Mouse (Mus musculus): ENCODE measurements around the gene Copb2. TPM values are rescaled to one million over a fixed set of nuclear protein-coding genes. Genes with fewer than 3 reads are reported as not detected.
A peak's percentile ranks its signal among the peaks of the same experiment; 100 is the strongest.

Gene Copb2
- total and polyA plus RNA-seq, 3 experiments: 84.4 to 97.7 (median 93.3) TPM

GRCm38 (mm10) chr9:98544042-98544441, 19.5 kb upstream of the Copb2 start:
- Histone ChIP-seq H3K4me3 (ENCODE audit: control insufficient read depth in 1 of 2, insufficient read depth in 1 of 2, low read depth in 2 of 2, low read length in 2 of 2) (no peak overlapping the region), H3K36me3 (ENCODE audit: control insufficient read depth in 1 of 2, insufficient read depth in 2 of 2, low read length in 2 of 2) (no peaks in the 10 kb centered on the region), H3K4me1 (ENCODE audit: control insufficient read depth in 1 of 2, insufficient read depth in 2 of 2, low read length in 2 of 2) (no peaks in the 10 kb centered on the region), H3K27ac (ENCODE audit: control insufficient read depth, low read depth, low read length) (no peak overlapping the region), H3K79me2 (ENCODE audit: control insufficient read depth, insufficient read depth, low read length, poor library complexity) (no peaks in the 10 kb centered on the region), H3K9ac (ENCODE audit: control insufficient read depth, low read depth, low read length, poor library complexity, severe bottlenecking) (no peak overlapping the region), H3K27me3 (ENCODE audit: control insufficient read depth in 1 of 2, insufficient read depth in 2 of 2, low read length in 2 of 2) (peaks cover 0 to 1% of the 10 kb centered on the region in 2 experiments; a peak in 2 of 4 replicates), H3K9me3 (replicated peaks; ENCODE audit: insufficient read depth, low read length) (no peaks in the 10 kb centered on the region)
- DNase-seq (ENCODE audit: low read depth, low spot score): no peak
- no peak for TF ChIP-seq RCOR1 (IDR thresholded peaks at IDR 0.05; ENCODE audit: low read depth, low read length)
- TF ChIP-seq NRF1 (IDR thresholded peaks at IDR 0.05; ENCODE audit: insufficient read depth, low read depth, low read length, poor library complexity, severe bottlenecking): no peak
- TF ChIP-seq E2F4 (IDR thresholded peaks at IDR 0.05; ENCODE audit: borderline replicate concordance, low read depth, low read length): no peak
- no peak for TF ChIP-seq MAX (IDR thresholded peaks at IDR 0.05; ENCODE audit: low read length)
- no peak for TF ChIP-seq TAL1 (IDR thresholded peaks at IDR 0.05; ENCODE audit: low read length)
- TF ChIP-seq CHD2 (IDR thresholded peaks at IDR 0.05; ENCODE audit: low read length): no peak
- TF ChIP-seq ETS1 (IDR thresholded peaks at IDR 0.05; ENCODE audit: low read depth, low read length): no peak
- TF ChIP-seq SIN3A (IDR thresholded peaks at IDR 0.05; ENCODE audit: low read length): no peak
- TF ChIP-seq POLR2AphosphoS2 (IDR thresholded peaks at IDR 0.05; ENCODE audit: low read length): no peak

- no peak for DNase-seq (ENCODE audit: low read depth, low spot score)
- peaks cover 0 to 36% of the 10 kb centered on the region in 2 experiments; a peak in 2 of 4 replicates for H3K36me3 ChIP-seq (ENCODE audit: control insufficient read depth in 1 of 2, insufficient read depth in 2 of 2, low read length in 2 of 2)
These were observed 20.3 kb downstream of the Copb2 start for GRCm38 (mm10) chr9:98583852-98584251.

GRCm38 (mm10) chr9:98600094-98600493, 36.6 kb downstream of the Copb2 start:
- Histone ChIP-seq H3K4me1 (ENCODE audit: control insufficient read depth in 1 of 2, insufficient read depth in 2 of 2, low read length in 2 of 2) (peaks cover 0 to 7% of the 10 kb centered on the region in 2 experiments; a peak in 2 of 4 replicates), H3K4me3 (ENCODE audit: control insufficient read depth in 1 of 2, insufficient read depth in 1 of 2, low read depth in 2 of 2, low read length in 2 of 2) (peak overlapping the region in 1 of 2 experiments; percentile 95; a peak in 3 of 4 replicates), H3K9ac (ENCODE audit: control insufficient read depth, low read depth, low read length, poor library complexity, severe bottlenecking) (peak overlapping the region; percentile 89), H3K9me3 (replicated peaks; ENCODE audit: insufficient read depth, low read length) (no peaks in the 10 kb centered on the region), H3K36me3 (ENCODE audit: control insufficient read depth in 1 of 2, insufficient read depth in 2 of 2, low read length in 2 of 2) (peaks cover 3 to 8% of the 10 kb centered on the region in 2 experiments), H3K27ac (ENCODE audit: control insufficient read depth, low read depth, low read length) (no peak overlapping the region), H3K79me2 (ENCODE audit: control insufficient read depth, insufficient read depth, low read length, poor library complexity) (peaks cover 17% of the 10 kb centered on the region), H3K27me3 (ENCODE audit: control insufficient read depth in 1 of 2, insufficient read depth in 2 of 2, low read length in 2 of 2) (no peaks in the 10 kb centered on the region)
- TF ChIP-seq MXI1 (IDR thresholded peaks at IDR 0.05; ENCODE audit: low read depth, low read length) (no peak), MAX (IDR thresholded peaks at IDR 0.05; ENCODE audit: low read length) (no peak), RAD21 (IDR thresholded peaks at IDR 0.05; ENCODE audit: low read depth, low read length) (no peak), JUND (IDR thresholded peaks at IDR 0.05; ENCODE audit: low read depth, low read length) (no peak), EP300 (IDR thresholded peaks at IDR 0.05; ENCODE audit: low read depth in 1 of 2, low read length in 2 of 2) (no peak), MAFK (IDR thresholded peaks at IDR 0.05; ENCODE audit: borderline replicate concordance, low read depth, low read length) (no peak), KAT2A (conservative IDR thresholded peaks at IDR 0.05; ENCODE audit: low read depth, low read length) (no peak), MEF2A (IDR thresholded peaks at IDR 0.05; ENCODE audit: extremely low read depth, insufficient replicate concordance, low read depth, low read length, poor library complexity, severe bottlenecking) (no peak), RCOR1 (IDR thresholded peaks at IDR 0.05; ENCODE audit: low read depth, low read length) (no peak), HCFC1 (IDR thresholded peaks at IDR 0.05; ENCODE audit: low read depth, low read length) (no peak), TBP (IDR thresholded peaks at IDR 0.05; ENCODE audit: low read depth, low read length) (no peak), ZKSCAN1 (IDR thresholded peaks at IDR 0.05; ENCODE audit: low read depth, low read length) (no peak), SIN3A (IDR thresholded peaks at IDR 0.05; ENCODE audit: low read length) (no peak), E2F4 (IDR thresholded peaks at IDR 0.05; ENCODE audit: borderline replicate concordance, low read depth, low read length) (no peak), ZC3H11A (IDR thresholded peaks at IDR 0.05; ENCODE audit: low read depth, low read length) (no peak), ETS1 (IDR thresholded peaks at IDR 0.05; ENCODE audit: low read depth, low read length) (no peak), ELF1 (IDR thresholded peaks at IDR 0.05; ENCODE audit: low read depth, low read length) (no peak)
- peak; percentile 23 for DNase-seq (ENCODE audit: low read depth, low spot score)

More at GRCm38 (mm10) chr9:98583852-98584251, 20.3 kb downstream of the Copb2 start:
- Histone ChIP-seq H3K27me3 (ENCODE audit: control insufficient read depth in 1 of 2, insufficient read depth in 2 of 2, low read length in 2 of 2) (no peaks in the 10 kb centered on the region), H3K27ac (ENCODE audit: control insufficient read depth, low read depth, low read length) (no peak overlapping the region), H3K9ac (ENCODE audit: control insufficient read depth, low read depth, low read length, poor library complexity, severe bottlenecking) (no peak overlapping the region), H3K9me3 (replicated peaks; ENCODE audit: insufficient read depth, low read length) (no peaks in the 10 kb centered on the region), H3K4me1 (ENCODE audit: control insufficient read depth in 1 of 2, insufficient read depth in 2 of 2, low read length in 2 of 2) (no peaks in the 10 kb centered on the region), H3K79me2 (ENCODE audit: control insufficient read depth, insufficient read depth, low read length, poor library complexity) (no peaks in the 10 kb centered on the region), H3K4me3 (ENCODE audit: control insufficient read depth in 1 of 2, insufficient read depth in 1 of 2, low read depth in 2 of 2, low read length in 2 of 2) (no peak overlapping the region)
- TF ChIP-seq JUND (IDR thresholded peaks at IDR 0.05; ENCODE audit: low read depth, low read length): no peak
- no peak for TF ChIP-seq BHLHE40 (IDR thresholded peaks at IDR 0.05; ENCODE audit: borderline replicate concordance, low read depth, low read length)

Measured in MEL (cell line).